Mouse (Mus musculus): ENCODE results near the gene Urad. TPM values are rescaled to one million over a fixed set of nuclear protein-coding genes. Genes with fewer than 3 reads are reported as not detected.

Gene Urad
- polyA plus RNA-seq, 2 experiments, result not detected

DNA sequence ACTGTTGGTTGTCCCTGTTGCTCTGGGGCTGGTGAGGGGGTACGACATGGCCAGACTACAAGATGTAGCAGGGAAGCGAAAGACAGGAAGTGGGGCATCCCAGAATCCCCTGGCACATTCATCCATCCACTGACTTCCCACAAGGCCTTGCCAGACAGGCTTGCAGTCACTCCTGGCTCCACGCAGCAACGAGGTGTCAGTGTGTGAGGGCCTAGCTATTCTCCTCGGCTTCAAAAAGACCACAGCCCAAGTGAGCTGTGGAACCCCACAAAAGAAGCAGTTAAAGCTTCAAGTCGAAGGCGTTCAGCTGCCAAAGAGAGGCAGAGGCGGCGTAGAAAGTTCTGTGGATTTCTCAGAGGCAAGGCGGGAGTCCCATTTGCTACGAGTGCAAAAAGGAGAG lies 36.2 kb upstream of the Urad start:
- Histone ChIP-seq H3K27ac (replicated peaks; ENCODE audit: low read depth, low read length) (no peak overlapping the region), H3K4me1 (ENCODE audit: control insufficient read depth, insufficient read depth, low read length) (no peaks in the 10 kb centered on the region), H3K27me3 (ENCODE audit: control insufficient read depth, insufficient read depth, low read length) (no peaks in the 10 kb centered on the region), H3K9me3 (ENCODE audit: control insufficient read depth, low read length) (no peaks in the 10 kb centered on the region), H3K4me3 (replicated peaks; ENCODE audit: low read length) (no peak overlapping the region), H3K4me2 (replicated peaks; ENCODE audit: low read depth, low read length, severe bottlenecking) (no peak overlapping the region), H3K36me3 (ENCODE audit: control insufficient read depth, insufficient read depth, low read length) (no peaks in the 10 kb centered on the region), H3K9ac (ENCODE audit: low read depth, low read length, severe bottlenecking) (no peak overlapping the region)
- DNase-seq (ENCODE audit: low spot score) (no peak), ATAC-seq (ENCODE audit: low FRiP score, low read depth) (no peak)
- TF ChIP-seq POLR2A (IDR thresholded peaks at IDR 0.05; ENCODE audit: borderline replicate concordance, extremely low read depth, insufficient read depth, insufficient read length), result no peak
- WGBS, result 86% methylated on average over 11 of the region's 11 CpGs

DNA sequence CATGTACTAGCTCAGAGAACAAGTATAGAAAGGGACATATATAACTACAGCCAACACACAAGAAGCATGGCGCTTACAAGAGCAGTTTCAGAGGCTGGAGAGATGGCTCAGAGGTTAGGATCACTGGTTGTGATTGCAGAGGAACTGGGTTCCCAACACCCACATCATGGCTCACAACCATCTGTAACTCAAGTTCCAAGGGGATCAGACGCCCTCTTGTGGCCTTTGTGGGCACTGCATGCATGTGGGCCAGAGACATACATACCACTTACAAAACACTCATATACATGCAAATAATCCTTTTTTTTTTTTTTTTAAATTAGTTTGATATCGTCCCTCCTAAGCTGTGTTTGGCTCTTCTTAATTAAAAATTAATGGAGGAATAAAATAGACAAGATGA lies 35.3 kb upstream of the Urad start:
- ATAC-seq (ENCODE audit: low FRiP score, low read depth), result no peak
- no peak for TF ChIP-seq POLR2A (IDR thresholded peaks at IDR 0.05; ENCODE audit: borderline replicate concordance, extremely low read depth, insufficient read depth, insufficient read length)
- H3K27ac ChIP-seq (replicated peaks; ENCODE audit: low read depth, low read length), result no peak overlapping the region
- H3K27me3 ChIP-seq (ENCODE audit: control insufficient read depth, insufficient read depth, low read length), result no peaks in the 10 kb centered on the region
- H3K4me2 ChIP-seq (replicated peaks; ENCODE audit: low read depth, low read length, severe bottlenecking), result no peak overlapping the region
- H3K36me3 ChIP-seq (ENCODE audit: control insufficient read depth, insufficient read depth, low read length), result no peaks in the 10 kb centered on the region
- H3K4me3 ChIP-seq (replicated peaks; ENCODE audit: low read length), result no peak overlapping the region
- no peak overlapping the region for H3K9ac ChIP-seq (ENCODE audit: low read depth, low read length, severe bottlenecking)
- no peaks in the 10 kb centered on the region for H3K9me3 ChIP-seq (ENCODE audit: control insufficient read depth, low read length)
- H3K4me1 ChIP-seq (ENCODE audit: control insufficient read depth, insufficient read depth, low read length), result no peaks in the 10 kb centered on the region
- 52% methylated on average over 3 of the region's 3 CpGs for WGBS
- DNase-seq (ENCODE audit: low spot score), result no peak

DNA sequence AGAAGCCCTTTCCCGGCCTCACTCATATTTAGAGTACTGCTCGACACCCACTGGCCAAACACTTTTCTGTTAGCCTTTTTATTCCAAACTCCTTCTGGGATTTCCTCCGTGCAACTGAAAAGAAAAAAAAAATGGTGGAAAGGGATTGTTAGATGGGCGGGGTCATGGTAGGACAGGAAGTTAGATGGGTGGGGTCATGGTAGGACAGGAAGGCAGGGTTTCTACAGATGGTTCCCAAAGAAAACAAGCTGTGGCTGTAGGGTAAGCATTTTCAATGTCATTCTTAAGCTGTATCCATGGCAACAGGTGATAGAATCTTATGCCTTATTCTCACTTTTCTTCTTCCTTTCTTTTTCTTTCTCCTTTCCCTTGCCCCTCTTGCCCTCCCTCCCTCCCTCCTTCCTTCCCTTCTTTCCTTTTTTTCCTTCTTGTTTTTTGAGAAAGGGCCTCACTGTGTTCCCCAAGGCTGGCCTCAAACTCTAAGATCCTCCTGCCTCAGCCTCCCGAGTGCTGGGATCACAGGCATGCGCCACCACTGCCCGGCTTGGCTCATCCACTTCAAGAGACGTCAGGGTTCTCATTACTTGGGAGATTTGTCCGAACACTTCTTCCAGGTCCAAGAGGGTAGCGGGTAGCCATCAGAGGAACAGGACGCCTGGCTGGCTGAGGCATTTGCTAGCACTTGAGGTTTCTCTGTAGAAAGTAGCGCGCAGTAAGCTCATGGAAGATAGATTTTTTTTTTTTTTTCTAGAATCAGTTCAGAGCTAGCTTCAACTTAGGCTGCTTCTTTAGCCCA lies 34.2 kb upstream of the Urad start:
- Histone ChIP-seq H3K4me1 (ENCODE audit: control insufficient read depth, insufficient read depth, low read length) (no peaks in the 10 kb centered on the region), H3K27me3 (ENCODE audit: control insufficient read depth, insufficient read depth, low read length) (no peaks in the 10 kb centered on the region), H3K36me3 (ENCODE audit: control insufficient read depth, insufficient read depth, low read length) (no peaks in the 10 kb centered on the region), H3K4me3 (replicated peaks; ENCODE audit: low read length) (no peak overlapping the region), H3K27ac (replicated peaks; ENCODE audit: low read depth, low read length) (no peak overlapping the region), H3K4me2 (replicated peaks; ENCODE audit: low read depth, low read length, severe bottlenecking) (no peak overlapping the region), H3K9ac (ENCODE audit: low read depth, low read length, severe bottlenecking) (no peak overlapping the region), H3K9me3 (ENCODE audit: control insufficient read depth, low read length) (no peaks in the 10 kb centered on the region)
- DNase-seq (ENCODE audit: low spot score), result no peak
- no peak for TF ChIP-seq POLR2A (IDR thresholded peaks at IDR 0.05; ENCODE audit: borderline replicate concordance, extremely low read depth, insufficient read depth, insufficient read length)
- ATAC-seq (ENCODE audit: low FRiP score, low read depth), result no peak
- WGBS, result 94% methylated on average over 13 of the region's 13 CpGs

DNA sequence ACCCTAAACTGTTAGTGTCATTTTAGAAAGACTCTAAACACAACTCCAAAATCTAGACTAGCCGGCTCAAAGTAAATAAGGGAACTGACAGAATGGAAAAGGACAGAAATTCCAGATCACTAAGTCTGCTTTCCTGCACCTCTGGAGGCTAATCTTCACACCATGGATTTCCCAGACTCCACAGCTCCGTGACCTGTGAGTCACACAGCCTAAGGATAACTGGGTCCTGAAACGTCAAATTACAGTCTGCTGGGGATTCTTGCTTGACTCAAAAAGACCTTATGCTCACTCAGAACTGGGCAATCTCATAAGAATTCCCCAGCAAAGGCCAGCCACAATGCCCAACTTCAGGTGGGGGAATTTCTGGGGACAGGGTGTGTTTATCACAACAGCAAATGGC lies 33.5 kb upstream of the Urad start:
- Histone ChIP-seq H3K9ac (ENCODE audit: low read depth, low read length, severe bottlenecking) (no peak overlapping the region), H3K9me3 (ENCODE audit: control insufficient read depth, low read length) (no peaks in the 10 kb centered on the region), H3K36me3 (ENCODE audit: control insufficient read depth, insufficient read depth, low read length) (no peaks in the 10 kb centered on the region), H3K4me1 (ENCODE audit: control insufficient read depth, insufficient read depth, low read length) (no peaks in the 10 kb centered on the region), H3K27me3 (ENCODE audit: control insufficient read depth, insufficient read depth, low read length) (no peaks in the 10 kb centered on the region), H3K4me2 (replicated peaks; ENCODE audit: low read depth, low read length, severe bottlenecking) (no peak overlapping the region), H3K27ac (replicated peaks; ENCODE audit: low read depth, low read length) (no peak overlapping the region), H3K4me3 (replicated peaks; ENCODE audit: low read length) (no peak overlapping the region)
- no peak for TF ChIP-seq POLR2A (IDR thresholded peaks at IDR 0.05; ENCODE audit: borderline replicate concordance, extremely low read depth, insufficient read depth, insufficient read length)
- ATAC-seq (ENCODE audit: low FRiP score, low read depth) (no peak), DNase-seq (ENCODE audit: low spot score) (no peak)
- WGBS, result 68% methylated on average over 3 of the region's 3 CpGs

DNA sequence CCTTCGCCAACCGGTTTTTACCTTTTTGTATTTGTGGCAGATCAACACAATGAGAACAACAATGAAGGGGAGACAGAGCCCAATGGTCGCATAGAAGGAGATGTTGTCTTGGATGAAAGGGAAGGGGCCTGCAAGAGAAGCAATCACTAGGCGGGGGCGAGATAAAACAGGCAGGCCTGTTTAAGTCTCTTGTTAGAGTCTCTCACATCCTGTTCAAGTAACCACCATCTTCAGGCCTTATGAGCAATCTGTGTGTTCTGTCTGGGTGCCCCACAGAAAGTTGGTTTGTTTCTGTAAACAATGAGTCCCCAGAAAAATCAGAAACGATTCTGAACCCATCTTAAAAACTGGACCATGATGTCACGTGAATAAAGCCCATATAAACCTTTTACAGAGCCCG lies 32.7 kb upstream of the Urad start:
- Histone ChIP-seq H3K4me3 (replicated peaks; ENCODE audit: low read length) (no peak overlapping the region), H3K4me1 (ENCODE audit: control insufficient read depth, insufficient read depth, low read length) (no peaks in the 10 kb centered on the region), H3K36me3 (ENCODE audit: control insufficient read depth, insufficient read depth, low read length) (no peaks in the 10 kb centered on the region), H3K9ac (ENCODE audit: low read depth, low read length, severe bottlenecking) (no peak overlapping the region), H3K27me3 (ENCODE audit: control insufficient read depth, insufficient read depth, low read length) (no peaks in the 10 kb centered on the region), H3K9me3 (ENCODE audit: control insufficient read depth, low read length) (no peaks in the 10 kb centered on the region), H3K4me2 (replicated peaks; ENCODE audit: low read depth, low read length, severe bottlenecking) (no peak overlapping the region), H3K27ac (replicated peaks; ENCODE audit: low read depth, low read length) (no peak overlapping the region)
- WGBS, result 72% methylated on average over 8 of the region's 8 CpGs
- DNase-seq (ENCODE audit: low spot score) (no peak), ATAC-seq (ENCODE audit: low FRiP score, low read depth) (no peak)
- no peak for TF ChIP-seq POLR2A (IDR thresholded peaks at IDR 0.05; ENCODE audit: borderline replicate concordance, extremely low read depth, insufficient read depth, insufficient read length)
